Mouse (Mus musculus) limb, embryonic 12.5 days (tissue): ENCODE results near the gene Kmt5b. TPM values are rescaled to one million over a fixed set of nuclear protein-coding genes. Genes with fewer than 3 reads are reported as not detected.

Experiments used
- ATAC-seq: fragments of 200-750 bp; cut with Nextera tagmentation; 2 replicates; pipeline ENCODE4 v1.8.0; 2017; ENCODE audit warnings: low read depth, moderate TSS enrichment; ENCODE audit not compliant: insufficient number of reproducible peaks, insufficient read depth, low FRiP score, low TSS enrichment
- H3K27ac ChIP-seq: fragments of 300-500 bp; sonication (generic); 2 replicates; pipeline ENCODE4 v1.5.1; 2016; ENCODE audit warnings: mild to moderate bottlenecking, moderate library complexity
- H3K27me3 ChIP-seq: fragments of 300-500 bp; sonication (generic); 2 replicates; pipeline ENCODE4 v1.6.1; 2016; ENCODE audit warnings: mild to moderate bottlenecking, moderate library complexity
- H3K36me3 ChIP-seq: fragments of 300-500 bp; sonication (generic); 2 replicates; pipeline ENCODE4 v1.6.1; 2016; ENCODE audit warnings: mild to moderate bottlenecking, moderate library complexity
- H3K4me1 ChIP-seq: fragments of 300-500 bp; sonication (generic); replicated peaks from 2 replicates; pipeline ENCODE4 v1.6.1; 2016
- H3K4me2 ChIP-seq: fragments of 300-500 bp; sonication (generic); 2 replicates; pipeline ENCODE4 v1.6.1; 2016; ENCODE audit warnings: mild to moderate bottlenecking, moderate library complexity
- H3K4me3 ChIP-seq: fragments of 300-500 bp; sonication (generic); replicated peaks from 2 replicates; pipeline ENCODE4 v1.5.1; 2016; ENCODE audit warnings: mild to moderate bottlenecking
- H3K9ac ChIP-seq: fragments of 300-500 bp; sonication (generic); replicated peaks from 2 replicates; pipeline ENCODE4 v1.6.1; 2016; ENCODE audit warnings: mild to moderate bottlenecking, moderate library complexity
- H3K9me3 ChIP-seq: fragments of 300-500 bp; sonication (generic); 2 replicates; pipeline ENCODE4 v1.6.1; 2016; ENCODE audit warnings: mild to moderate bottlenecking, moderate library complexity
- WGBS: fragments of 180-500 bp; shearing (Covaris S2); methylation state at CpG from one replicate; pipeline ENCODE4 v1.1.7; 2016; 5-methylcytosine and 5-hydroxymethylcytosine counted together
- polyA plus RNA-seq: library from polyadenylated mRNA; unstranded; fragments of >200 nt; fragmentation: Nextera tagmentation; extraction: Ambion mirVana; gene quantifications from 2 replicates; pipeline ENCODE4 v1.2.1, GENCODE M21; 2016

Gene Kmt5b
- polyA plus RNA-seq, result 38.3 and 44.2 TPM in 2 replicates

GRCm38 (mm10) chr19:3767276-3767780 is at the start of gene Kmt5b:
TSS of gene Kmt5b (plus strand) at chr19:3767421.
- H3K27me3 ChIP-seq, result no peaks in the 10 kb centered on the region
- H3K9ac ChIP-seq, result peak within 1 kb of the TSS; percentile 100
- peak within 1 kb of the TSS; percentile 100 for H3K27ac ChIP-seq
- peak within 1 kb of the TSS; percentile 98 for H3K4me3 ChIP-seq
- 1% methylated on average over 39 of the region's 39 CpGs for WGBS
- H3K4me1 ChIP-seq, result peaks cover 19% of the 10 kb centered on the region
- peak; percentile 39; the same call in 1 of the 2 replicates for ATAC-seq
- H3K4me2 ChIP-seq, result peak within 1 kb of the TSS; percentile 87
- H3K36me3 ChIP-seq, result 0 out of 2 replicates have a peak, but pooled peaks cover 6% of the 10 kb centered on the region
- H3K9me3 ChIP-seq, result no peaks in the 10 kb centered on the region

DNA sequence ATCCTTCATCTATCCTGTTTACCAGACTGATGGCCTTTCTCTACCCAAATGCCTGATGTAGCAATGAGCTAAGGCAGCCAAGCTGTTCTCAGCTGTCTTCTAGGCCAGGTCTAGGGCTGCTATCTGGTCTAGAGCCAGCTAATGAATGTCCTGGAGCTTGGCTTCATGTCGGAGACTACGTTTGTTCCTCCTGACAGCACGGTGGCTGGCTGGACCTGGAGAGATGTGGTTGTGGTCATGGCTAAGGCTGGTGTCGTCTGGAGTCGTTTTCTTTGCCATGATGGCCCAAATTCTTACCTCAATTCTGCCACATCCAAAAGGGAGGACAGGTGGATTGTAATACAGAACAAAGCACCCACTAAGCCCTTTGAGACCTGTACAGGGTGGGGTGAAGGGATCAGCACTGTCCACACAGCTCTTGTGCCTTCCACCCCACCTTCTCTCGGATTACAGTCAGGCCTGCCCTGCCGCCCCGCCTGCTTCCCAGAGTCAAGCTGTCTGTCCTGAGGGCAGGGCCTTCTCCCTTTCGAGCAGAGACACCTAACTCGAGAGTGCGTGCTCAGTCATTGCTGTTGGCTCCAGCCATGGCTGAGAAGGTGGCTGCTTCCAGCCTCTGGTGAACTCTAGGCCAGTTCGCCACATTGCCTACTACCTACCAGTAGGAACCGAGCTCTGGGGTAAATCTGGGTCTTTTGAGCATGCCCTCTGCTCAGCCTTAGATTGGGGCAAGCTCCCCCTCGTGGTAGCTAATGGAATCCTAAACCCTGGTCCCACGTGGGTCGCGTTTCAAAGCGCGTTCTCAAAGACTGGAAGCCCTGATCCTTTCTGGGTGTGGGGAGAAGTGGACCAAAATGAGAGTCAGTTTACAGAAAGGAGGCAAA is 48.5 kb upstream of the Kmt5b start:
- peak overlapping the region; percentile 77 for H3K4me2 ChIP-seq
- no peaks in the 10 kb centered on the region for H3K27me3 ChIP-seq
- 0 out of 2 replicates have a peak overlapping the region, but pooled peaks have one; percentile 23 for H3K27ac ChIP-seq
- peak overlapping the region; percentile 42 for H3K4me3 ChIP-seq
- no peaks in the 10 kb centered on the region for H3K9me3 ChIP-seq
- H3K9ac ChIP-seq, result 0 out of 2 replicates have a peak overlapping the region, but pooled peaks have one; percentile 40
- H3K4me1 ChIP-seq, result peaks cover 9% of the 10 kb centered on the region; the same call in 1 of the 2 replicates
- WGBS, result 33% methylated on average over 19 of the region's 19 CpGs
- H3K36me3 ChIP-seq, result peaks cover 46% of the 10 kb centered on the region
- ATAC-seq, result peak; percentile 67

DNA sequence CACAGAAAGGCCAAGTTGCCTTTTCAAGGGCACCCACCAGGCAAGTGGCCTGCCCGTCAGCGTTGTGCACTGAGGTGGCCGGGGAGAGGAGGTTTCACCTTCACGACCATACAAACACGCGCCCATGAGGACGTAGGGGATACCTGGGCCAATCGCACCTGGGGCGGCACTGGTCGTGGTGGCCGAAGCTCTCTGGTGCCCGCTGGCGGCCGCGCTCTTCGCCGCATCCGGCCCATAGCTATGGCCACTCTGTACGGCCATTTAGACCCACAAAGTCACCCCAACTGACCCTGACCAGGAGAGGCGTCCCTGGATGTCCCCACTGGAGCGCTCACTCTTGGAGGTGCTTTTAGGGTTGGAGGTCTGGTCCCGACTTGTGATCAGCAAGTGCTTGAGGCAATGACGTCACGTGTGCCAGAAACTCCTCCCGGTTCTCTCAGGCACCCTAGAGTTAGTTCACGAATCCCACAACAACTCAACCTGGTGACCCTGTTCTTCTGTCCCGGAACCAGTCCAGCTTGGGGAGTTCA is 47.8 kb upstream of the Kmt5b start:
- Histone ChIP-seq H3K36me3 (peaks cover 40% of the 10 kb centered on the region), H3K27me3 (no peaks in the 10 kb centered on the region), H3K27ac (no peak overlapping the region), H3K4me1 (peaks cover 9% of the 10 kb centered on the region; the same call in 1 of the 2 replicates), H3K9me3 (no peaks in the 10 kb centered on the region), H3K4me3 (peak overlapping the region; percentile 42), H3K4me2 (peak overlapping the region; percentile 77), H3K9ac (0 out of 2 replicates have a peak overlapping the region, but pooled peaks have one; percentile 40)
- WGBS, result under 1% methylated on average over 27 of the region's 27 CpGs
- ATAC-seq, result peak; percentile 58

GRCm38 (mm10) chr19:3723170-3723569 is 44.1 kb upstream of the Kmt5b start:
- Histone ChIP-seq H3K9me3 (no peaks in the 10 kb centered on the region), H3K4me3 (no peak overlapping the region), H3K9ac (no peak overlapping the region), H3K27me3 (no peaks in the 10 kb centered on the region), H3K4me2 (no peak overlapping the region), H3K36me3 (peaks cover 5% of the 10 kb centered on the region; the same call in 1 of the 2 replicates), H3K27ac (no peak overlapping the region), H3K4me1 (peaks cover 9% of the 10 kb centered on the region; the same call in 1 of the 2 replicates)
- ATAC-seq, result no peak
- WGBS, result 96% methylated on average over 9 of the region's 9 CpGs

GRCm38 (mm10) chr19:3723904-3724303 is 43.3 kb upstream of the Kmt5b start:
- Histone ChIP-seq H3K36me3 (no peaks in the 10 kb centered on the region), H3K4me3 (no peak overlapping the region), H3K4me2 (no peak overlapping the region), H3K9ac (no peak overlapping the region), H3K9me3 (no peaks in the 10 kb centered on the region), H3K27ac (no peak overlapping the region), H3K4me1 (peaks cover 9% of the 10 kb centered on the region; the same call in 1 of the 2 replicates), H3K27me3 (no peaks in the 10 kb centered on the region)
- WGBS, result 79% methylated on average over 4 of the region's 4 CpGs
- no peak for ATAC-seq

GRCm38 (mm10) chr19:3724779-3725178 is 42.4 kb upstream of the Kmt5b start:
- 36% methylated on average over 1 of the region's 1 CpGs for WGBS
- H3K9ac ChIP-seq, result no peak overlapping the region
- ATAC-seq, result no peak
- H3K4me2 ChIP-seq, result no peak overlapping the region
- no peaks in the 10 kb centered on the region for H3K36me3 ChIP-seq
- no peaks in the 10 kb centered on the region for H3K27me3 ChIP-seq
- no peak overlapping the region for H3K4me3 ChIP-seq
- H3K9me3 ChIP-seq, result no peaks in the 10 kb centered on the region
- no peak overlapping the region for H3K27ac ChIP-seq
- H3K4me1 ChIP-seq, result peaks cover 4% of the 10 kb centered on the region; the same call in 1 of the 2 replicates

GRCm38 (mm10) chr19:3728901-3729300 is 38.3 kb upstream of the Kmt5b start:
- Histone ChIP-seq H3K4me1 (no peaks in the 10 kb centered on the region), H3K27me3 (no peaks in the 10 kb centered on the region), H3K9me3 (no peaks in the 10 kb centered on the region), H3K27ac (no peak overlapping the region), H3K4me3 (no peak overlapping the region), H3K4me2 (no peak overlapping the region), H3K9ac (no peak overlapping the region), H3K36me3 (no peaks in the 10 kb centered on the region)
- 62% methylated on average over 2 of the region's 2 CpGs for WGBS
- ATAC-seq, result no peak

GRCm38 (mm10) chr19:3730781-3731646 is 36.2 kb upstream of the Kmt5b start:
- Histone ChIP-seq H3K4me1 (no peaks in the 10 kb centered on the region), H3K27me3 (no peaks in the 10 kb centered on the region), H3K27ac (no peak overlapping the region), H3K9ac (no peak overlapping the region), H3K9me3 (0 out of 2 replicates have a peak, but pooled peaks cover 3% of the 10 kb centered on the region), H3K36me3 (no peaks in the 10 kb centered on the region), H3K4me2 (no peak overlapping the region), H3K4me3 (no peak overlapping the region)
- no peak for ATAC-seq
- 83% methylated on average over 7 of the region's 7 CpGs for WGBS

DNA sequence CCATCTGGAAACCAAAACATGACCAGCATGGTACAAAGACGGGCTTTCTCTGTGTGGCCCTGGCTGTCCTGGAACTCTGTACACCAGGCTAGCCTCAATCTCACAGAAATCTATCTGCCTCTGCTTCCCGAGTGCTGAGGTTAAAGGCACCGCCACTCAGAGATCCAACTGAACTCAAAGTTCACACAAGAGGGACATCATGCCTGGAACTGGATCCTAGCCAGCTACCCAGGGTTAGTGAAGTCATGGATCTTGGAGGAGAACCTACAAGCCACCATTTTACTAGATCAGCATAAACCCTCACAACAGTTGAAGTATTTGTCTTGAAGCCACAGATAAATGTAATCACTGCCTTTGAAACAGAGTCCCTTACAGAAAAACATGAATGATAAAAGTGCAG is 31.2 kb upstream of the Kmt5b start:
- H3K9ac ChIP-seq, result no peak overlapping the region

GRCm38 (mm10) chr19:3739650-3740049 is 27.6 kb upstream of the Kmt5b start:
- Histone ChIP-seq H3K9ac (no peak overlapping the region), H3K4me2 (no peak overlapping the region), H3K36me3 (no peaks in the 10 kb centered on the region), H3K27me3 (no peaks in the 10 kb centered on the region), H3K9me3 (0 out of 2 replicates have a peak, but pooled peaks cover 3% of the 10 kb centered on the region), H3K4me3 (no peak overlapping the region), H3K4me1 (peaks cover 4% of the 10 kb centered on the region; the same call in 1 of the 2 replicates), H3K27ac (no peak overlapping the region)
- WGBS, result 93% methylated on average over 7 of the region's 7 CpGs
- ATAC-seq, result no peak

More for the DNA sequence above, 31.2 kb upstream of the Kmt5b start:
- Histone ChIP-seq H3K36me3 (no peaks in the 10 kb centered on the region), H3K4me3 (no peak overlapping the region), H3K9me3 (0 out of 2 replicates have a peak, but pooled peaks cover 3% of the 10 kb centered on the region), H3K4me2 (no peak overlapping the region), H3K27me3 (no peaks in the 10 kb centered on the region), H3K27ac (no peak overlapping the region), H3K4me1 (no peaks in the 10 kb centered on the region)
- no peak for ATAC-seq
- WGBS, result 91% methylated on average over 3 of the region's 3 CpGs
